Mouse (Mus musculus): ENCODE measurements around the gene Ganc. TPM values are rescaled to one million over a fixed set of nuclear protein-coding genes. Genes with fewer than 3 reads are reported as not detected.

Gene Ganc
- polyA plus RNA-seq, 1 experiment from 2014 or later: 9.2 TPM

GRCm38 (mm10) chr2:120463328-120463727, 59.6 kb downstream of the Ganc start:
- Histone ChIP-seq H3K9me3 (ENCODE audit: control insufficient read depth, low read length) (no peaks in the 10 kb centered on the region), H3K4me3 (replicated peaks; ENCODE audit: low read depth, low read length) (no peak overlapping the region), H3K4me2 (ENCODE audit: low read length) (no peak overlapping the region), H3K27ac (replicated peaks; ENCODE audit: low read depth, low read length) (no peak overlapping the region), H3K9ac (replicated peaks; ENCODE audit: low read length) (no peak overlapping the region), H3K27me3 (ENCODE audit: control insufficient read depth, insufficient read depth, low read length) (no peaks in the 10 kb centered on the region), H3K4me1 (ENCODE audit: control insufficient read depth, insufficient read depth, low read length) (no peaks in the 10 kb centered on the region), H3K36me3 (ENCODE audit: control insufficient read depth, insufficient read depth, low read length) (no peaks in the 10 kb centered on the region)
- DNase-seq (no peak), ATAC-seq (ENCODE audit: low FRiP score, low TSS enrichment) (no peak)
- 90% methylated on average over 7 of the region's 7 CpGs for WGBS

DNA sequence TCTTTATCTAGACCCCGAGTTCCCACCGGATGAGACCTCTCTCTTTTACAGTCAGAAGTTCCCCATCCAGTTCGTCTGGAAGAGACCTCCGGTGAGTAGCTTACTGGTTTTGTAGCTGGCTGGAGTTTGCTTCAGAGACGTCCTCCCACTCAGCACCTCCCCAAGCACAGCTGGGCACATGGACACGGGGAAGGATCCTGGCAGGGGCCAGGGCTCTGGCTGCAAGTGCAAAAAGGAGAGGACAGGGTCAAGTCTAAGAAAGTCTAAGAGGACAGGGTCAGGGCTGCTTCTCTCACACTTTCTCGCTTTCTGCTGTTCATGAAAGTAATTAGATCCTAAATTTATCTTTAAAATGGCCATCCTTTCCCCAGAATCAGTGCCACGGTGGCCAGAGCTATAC, 60.4 kb downstream of the Ganc start:
- ATAC-seq (ENCODE audit: low FRiP score, low TSS enrichment) (no peak), DNase-seq (no peak)
- 75% methylated on average over 8 of the region's 8 CpGs for WGBS
- H3K4me2 ChIP-seq (ENCODE audit: low read length): no peak overlapping the region
- H3K9ac ChIP-seq (replicated peaks; ENCODE audit: low read length): no peak overlapping the region
- no peaks in the 10 kb centered on the region for H3K27me3 ChIP-seq (ENCODE audit: control insufficient read depth, insufficient read depth, low read length)
- no peaks in the 10 kb centered on the region for H3K36me3 ChIP-seq (ENCODE audit: control insufficient read depth, insufficient read depth, low read length)
- no peak overlapping the region for H3K27ac ChIP-seq (replicated peaks; ENCODE audit: low read depth, low read length)
- H3K4me1 ChIP-seq (ENCODE audit: control insufficient read depth, insufficient read depth, low read length): no peaks in the 10 kb centered on the region
- no peaks in the 10 kb centered on the region for H3K9me3 ChIP-seq (ENCODE audit: control insufficient read depth, low read length)
- H3K4me3 ChIP-seq (replicated peaks; ENCODE audit: low read depth, low read length): no peak overlapping the region

DNA sequence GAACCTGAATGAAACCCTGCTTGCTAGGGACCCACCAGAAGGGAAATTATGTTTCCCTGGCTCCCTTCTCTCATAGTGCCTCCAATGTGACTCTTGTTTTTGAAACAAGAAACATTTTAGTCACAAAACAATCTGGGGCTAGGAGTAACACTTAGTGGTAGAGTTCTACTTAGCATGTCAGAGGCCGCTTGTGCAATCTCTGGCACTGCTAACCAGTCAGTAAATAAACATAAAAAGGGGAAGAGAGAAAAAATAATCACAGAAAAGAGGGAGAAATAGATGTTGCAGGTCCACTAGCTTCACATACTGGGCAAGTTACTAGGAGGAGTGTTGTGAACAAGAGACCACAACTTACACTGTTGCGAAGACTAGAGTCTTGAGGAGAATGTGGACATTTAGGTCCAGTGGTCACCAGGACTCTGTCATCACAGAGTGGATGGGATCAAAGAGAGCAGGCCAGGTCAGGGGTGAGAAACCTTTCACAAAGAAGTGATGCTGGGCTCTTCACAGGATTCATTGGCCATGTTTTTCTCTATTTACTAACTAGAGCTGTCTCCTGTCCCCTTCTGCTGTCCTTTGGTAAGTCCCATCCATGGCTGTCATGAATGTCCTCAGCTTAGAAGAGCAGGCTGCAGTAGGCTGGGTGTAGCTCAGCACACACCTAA, 61.2 kb downstream of the Ganc start:
- no peaks in the 10 kb centered on the region for H3K36me3 ChIP-seq (ENCODE audit: control insufficient read depth, insufficient read depth, low read length)
- 96% methylated on average over 2 of the region's 2 CpGs for WGBS
- no peak overlapping the region for H3K9ac ChIP-seq (replicated peaks; ENCODE audit: low read length)
- ATAC-seq (ENCODE audit: low FRiP score, low TSS enrichment) (no peak), DNase-seq (no peak)
- H3K4me1 ChIP-seq (ENCODE audit: control insufficient read depth, insufficient read depth, low read length): no peaks in the 10 kb centered on the region
- no peak overlapping the region for H3K4me2 ChIP-seq (ENCODE audit: low read length)
- no peak overlapping the region for H3K4me3 ChIP-seq (replicated peaks; ENCODE audit: low read depth, low read length)
- H3K27ac ChIP-seq (replicated peaks; ENCODE audit: low read depth, low read length): no peak overlapping the region
- H3K27me3 ChIP-seq (ENCODE audit: control insufficient read depth, insufficient read depth, low read length): no peaks in the 10 kb centered on the region
- H3K9me3 ChIP-seq (ENCODE audit: control insufficient read depth, low read length): no peaks in the 10 kb centered on the region

- no peak for ATAC-seq (ENCODE audit: low FRiP score, low TSS enrichment)
- H3K27me3 ChIP-seq (ENCODE audit: control insufficient read depth, insufficient read depth, low read length): no peaks in the 10 kb centered on the region
- WGBS: 91% methylated on average over 5 of the region's 5 CpGs
- H3K4me1 ChIP-seq (ENCODE audit: control insufficient read depth, insufficient read depth, low read length): no peaks in the 10 kb centered on the region
- no peak overlapping the region for H3K4me3 ChIP-seq (replicated peaks; ENCODE audit: low read depth, low read length)
- no peak overlapping the region for H3K9ac ChIP-seq (replicated peaks; ENCODE audit: low read length)
- no peaks in the 10 kb centered on the region for H3K9me3 ChIP-seq (ENCODE audit: control insufficient read depth, low read length)
- H3K27ac ChIP-seq (replicated peaks; ENCODE audit: low read depth, low read length): no peak overlapping the region
- DNase-seq: no peak
- no peaks in the 10 kb centered on the region for H3K36me3 ChIP-seq (ENCODE audit: control insufficient read depth, insufficient read depth, low read length)
- no peak overlapping the region for H3K4me2 ChIP-seq (ENCODE audit: low read length)
These were observed 61.7 kb downstream of the Ganc start for GRCm38 (mm10) chr2:120465397-120465785.

DNA sequence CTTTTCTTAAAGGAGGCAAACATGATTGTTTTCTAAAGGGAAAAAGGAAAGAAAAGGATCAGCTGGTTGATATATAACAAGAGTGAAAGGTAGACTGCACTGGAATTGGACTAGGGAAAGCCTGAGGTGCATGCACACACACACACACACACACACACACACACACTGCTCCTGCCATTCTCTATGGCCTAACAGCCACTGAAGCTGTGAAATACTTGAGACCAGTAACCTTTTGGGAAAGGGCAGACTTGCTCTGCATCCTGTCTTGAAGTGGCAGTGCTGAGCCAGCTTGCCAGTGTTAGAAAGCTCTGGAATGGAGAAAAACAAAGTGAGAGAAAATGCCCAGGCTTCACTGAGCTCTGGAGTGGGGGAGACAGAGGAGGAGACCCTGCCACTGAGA, 64.3 kb downstream of the Ganc start:
- H3K4me2 ChIP-seq (ENCODE audit: low read length): no peak overlapping the region
- H3K36me3 ChIP-seq (ENCODE audit: control insufficient read depth, insufficient read depth, low read length): no peaks in the 10 kb centered on the region
- ATAC-seq (ENCODE audit: low FRiP score, low TSS enrichment): no peak
- no peak overlapping the region for H3K27ac ChIP-seq (replicated peaks; ENCODE audit: low read depth, low read length)
- H3K4me1 ChIP-seq (ENCODE audit: control insufficient read depth, insufficient read depth, low read length): no peaks in the 10 kb centered on the region
- no peak overlapping the region for H3K4me3 ChIP-seq (replicated peaks; ENCODE audit: low read depth, low read length)
- DNase-seq: no peak
- H3K9ac ChIP-seq (replicated peaks; ENCODE audit: low read length): no peak overlapping the region
- no peaks in the 10 kb centered on the region for H3K27me3 ChIP-seq (ENCODE audit: control insufficient read depth, insufficient read depth, low read length)
- no peaks in the 10 kb centered on the region for H3K9me3 ChIP-seq (ENCODE audit: control insufficient read depth, low read length)

- H3K9me3 ChIP-seq (ENCODE audit: control insufficient read depth, low read length): no peaks in the 10 kb centered on the region
- ATAC-seq (ENCODE audit: low FRiP score, low TSS enrichment) (no peak), DNase-seq (no peak)
- H3K4me1 ChIP-seq (ENCODE audit: control insufficient read depth, insufficient read depth, low read length): no peaks in the 10 kb centered on the region
- no peaks in the 10 kb centered on the region for H3K36me3 ChIP-seq (ENCODE audit: control insufficient read depth, insufficient read depth, low read length)
- H3K27ac ChIP-seq (replicated peaks; ENCODE audit: low read depth, low read length): no peak overlapping the region
- WGBS: 88% methylated on average over 3 of the region's 3 CpGs
- H3K4me3 ChIP-seq (replicated peaks; ENCODE audit: low read depth, low read length): no peak overlapping the region
- no peak overlapping the region for H3K4me2 ChIP-seq (ENCODE audit: low read length)
- no peak overlapping the region for H3K9ac ChIP-seq (replicated peaks; ENCODE audit: low read length)
- no peaks in the 10 kb centered on the region for H3K27me3 ChIP-seq (ENCODE audit: control insufficient read depth, insufficient read depth, low read length)
These were observed 65.5 kb downstream of the Ganc start for GRCm38 (mm10) chr2:120469220-120469619.

DNA sequence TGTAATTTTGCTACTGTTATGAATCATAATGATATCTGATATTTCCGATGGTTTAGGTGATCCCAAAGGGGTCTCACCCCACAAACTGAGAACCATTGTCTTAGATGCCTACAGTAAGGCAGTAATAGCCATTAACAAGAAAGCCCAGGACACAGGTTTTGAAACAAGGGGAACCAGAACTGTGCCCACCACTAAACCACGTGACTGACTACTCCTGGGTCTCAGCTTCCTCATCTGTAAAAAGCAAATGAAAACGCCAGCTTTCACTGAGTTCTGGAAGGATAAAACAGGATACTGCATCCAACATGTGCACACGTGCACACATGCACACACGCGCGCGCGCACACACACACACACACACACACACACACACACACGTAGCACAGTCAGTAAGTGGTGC, 66.0 kb downstream of the Ganc start:
- Histone ChIP-seq H3K9me3 (ENCODE audit: control insufficient read depth, low read length) (no peaks in the 10 kb centered on the region), H3K4me3 (replicated peaks; ENCODE audit: low read depth, low read length) (no peak overlapping the region), H3K27me3 (ENCODE audit: control insufficient read depth, insufficient read depth, low read length) (no peaks in the 10 kb centered on the region), H3K9ac (replicated peaks; ENCODE audit: low read length) (no peak overlapping the region), H3K4me1 (ENCODE audit: control insufficient read depth, insufficient read depth, low read length) (no peaks in the 10 kb centered on the region), H3K4me2 (ENCODE audit: low read length) (no peak overlapping the region), H3K27ac (replicated peaks; ENCODE audit: low read depth, low read length) (no peak overlapping the region), H3K36me3 (ENCODE audit: control insufficient read depth, insufficient read depth, low read length) (no peaks in the 10 kb centered on the region)
- WGBS: 92% methylated on average over 10 of the region's 10 CpGs
- DNase-seq (no peak), ATAC-seq (ENCODE audit: low FRiP score, low TSS enrichment) (no peak)

DNA sequence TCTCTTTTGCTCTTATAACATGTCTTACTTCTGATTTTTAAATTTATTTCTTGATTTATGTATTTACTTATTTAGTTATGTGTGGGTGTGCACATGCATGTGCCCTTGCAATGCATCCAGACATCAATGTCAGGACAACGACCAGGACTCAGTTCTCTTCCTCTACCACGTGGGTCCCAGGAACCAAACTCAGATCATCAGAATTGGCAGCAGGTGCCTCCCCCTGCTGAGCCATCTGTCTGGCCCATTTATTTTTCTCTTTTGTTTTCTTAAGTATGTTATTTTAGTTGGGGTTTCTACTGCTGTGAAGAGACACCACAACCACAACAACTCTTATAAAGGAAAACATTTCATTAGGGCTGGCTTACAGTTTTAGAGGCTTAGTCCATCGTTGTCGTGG, 67.2 kb downstream of the Ganc start:
- Histone ChIP-seq H3K4me3 (replicated peaks; ENCODE audit: low read depth, low read length) (no peak overlapping the region), H3K27me3 (ENCODE audit: control insufficient read depth, insufficient read depth, low read length) (no peaks in the 10 kb centered on the region), H3K4me2 (ENCODE audit: low read length) (no peak overlapping the region), H3K36me3 (ENCODE audit: control insufficient read depth, insufficient read depth, low read length) (no peaks in the 10 kb centered on the region), H3K27ac (replicated peaks; ENCODE audit: low read depth, low read length) (no peak overlapping the region), H3K9ac (replicated peaks; ENCODE audit: low read length) (no peak overlapping the region), H3K4me1 (ENCODE audit: control insufficient read depth, insufficient read depth, low read length) (no peaks in the 10 kb centered on the region), H3K9me3 (ENCODE audit: control insufficient read depth, low read length) (no peaks in the 10 kb centered on the region)
- WGBS: 85% methylated on average over 4 of the region's 4 CpGs
- no peak for ATAC-seq (ENCODE audit: low FRiP score, low TSS enrichment)
- no peak for DNase-seq

DNA sequence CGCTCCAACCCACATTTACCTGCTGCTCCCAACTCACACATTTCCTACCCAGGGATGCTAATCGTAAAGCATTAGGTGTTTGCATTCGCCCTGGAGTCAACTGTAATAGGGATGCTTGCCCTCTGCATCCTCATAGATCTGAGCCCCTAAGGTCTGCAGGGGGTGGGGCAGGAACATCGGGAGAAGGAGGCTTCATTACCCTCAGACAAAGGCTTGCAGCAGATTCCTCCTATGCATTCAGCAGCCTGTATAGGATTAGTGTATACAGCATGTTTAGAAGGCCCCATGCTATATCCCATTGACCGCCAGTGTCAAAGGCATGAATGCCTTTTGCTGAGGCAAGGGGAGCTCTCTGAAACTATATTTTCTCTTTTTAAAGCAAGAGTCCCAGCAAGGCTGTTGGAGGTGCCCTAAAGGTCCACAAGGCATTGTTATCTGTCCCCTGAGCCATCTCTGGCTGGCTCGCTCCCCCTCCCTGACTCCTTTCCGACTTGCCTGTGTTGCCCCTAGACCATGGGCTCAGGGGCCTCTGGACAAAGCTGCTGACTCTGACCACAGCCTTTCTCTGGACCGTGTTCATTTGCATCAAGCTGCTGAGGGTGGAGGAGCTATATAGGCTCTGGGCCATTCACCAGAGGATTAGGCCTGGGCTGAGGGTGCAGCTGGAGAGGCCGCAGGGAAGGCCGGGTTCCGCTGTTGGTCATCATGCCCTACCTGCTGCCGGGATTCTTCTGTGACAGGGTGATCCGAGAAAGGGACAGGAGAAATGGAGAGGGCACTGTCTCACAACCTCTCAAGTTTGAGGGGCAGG, 72.8 kb downstream of the Ganc start:
- no peak overlapping the region for H3K9ac ChIP-seq (replicated peaks; ENCODE audit: low read length)
- no peaks in the 10 kb centered on the region for H3K4me1 ChIP-seq (ENCODE audit: control insufficient read depth, insufficient read depth, low read length)
- no peaks in the 10 kb centered on the region for H3K36me3 ChIP-seq (ENCODE audit: control insufficient read depth, insufficient read depth, low read length)
- DNase-seq (no peak), ATAC-seq (ENCODE audit: low FRiP score, low TSS enrichment) (no peak)
- no peaks in the 10 kb centered on the region for H3K27me3 ChIP-seq (ENCODE audit: control insufficient read depth, insufficient read depth, low read length)
- no peak overlapping the region for H3K4me2 ChIP-seq (ENCODE audit: low read length)
- no peak overlapping the region for H3K4me3 ChIP-seq (replicated peaks; ENCODE audit: low read depth, low read length)
- no peak overlapping the region for H3K27ac ChIP-seq (replicated peaks; ENCODE audit: low read depth, low read length)
- no peaks in the 10 kb centered on the region for H3K9me3 ChIP-seq (ENCODE audit: control insufficient read depth, low read length)
- WGBS: 44% methylated on average over 13 of the region's 13 CpGs

Data from midbrain, embryonic 14.5 days (tissue).